Mouse (Mus musculus) stomach, embryonic 15.5 days (tissue): ENCODE data around the gene Ghdc. TPM values are rescaled to one million over a fixed set of nuclear protein-coding genes. Genes with fewer than 3 reads are reported as not detected.
A peak's percentile ranks its signal among the peaks of the same experiment; 100 is the strongest.

ENCODE experiments used
- ATAC-seq: fragments of 200-750 bp; cut with Nextera tagmentation; 2 replicates; pipeline ENCODE4 v1.8.0; 2017; ENCODE audit warnings: low read depth, moderate number of reproducible peaks, moderate TSS enrichment; ENCODE audit not compliant: insufficient read depth, low FRiP score
- H3K27ac ChIP-seq: fragments of 300-500 bp; sonication (generic); 2 replicates; pipeline ENCODE4 v1.5.1; 2015; ENCODE audit warnings: mild to moderate bottlenecking, inconsistent platforms
- H3K27me3 ChIP-seq: fragments of 300-500 bp; sonication (generic); replicated peaks from 2 replicates; pipeline ENCODE4 v1.6.1; 2015; ENCODE audit warnings: inconsistent platforms
- H3K36me3 ChIP-seq: fragments of 300-500 bp; sonication (generic); 2 replicates; pipeline ENCODE4 v1.6.1; 2015; ENCODE audit warnings: inconsistent platforms
- H3K4me1 ChIP-seq: fragments of 300-500 bp; sonication (generic); 2 replicates; pipeline ENCODE4 v1.6.1; 2015; ENCODE audit warnings: inconsistent platforms
- H3K4me2 ChIP-seq: fragments of 300-500 bp; sonication (generic); 2 replicates; pipeline ENCODE4 v1.6.1; 2015; ENCODE audit warnings: mild to moderate bottlenecking, inconsistent platforms
- H3K4me3 ChIP-seq: fragments of 300-500 bp; sonication (generic); replicated peaks from 2 replicates; pipeline ENCODE4 v1.5.1; 2015; ENCODE audit warnings: inconsistent platforms
- H3K9ac ChIP-seq: fragments of 300-500 bp; sonication (generic); 2 replicates; pipeline ENCODE4 v1.6.1; 2015; ENCODE audit warnings: inconsistent platforms
- H3K9me3 ChIP-seq: fragments of 300-500 bp; sonication (generic); 2 replicates; pipeline ENCODE4 v1.6.1; 2016; ENCODE audit warnings: inconsistent platforms
- WGBS: fragments of 180-500 bp; shearing (Covaris S2); methylation state at CpG from one replicate; pipeline ENCODE4 v1.1.7; 2015; 5-methylcytosine and 5-hydroxymethylcytosine counted together
- polyA plus RNA-seq: library from polyadenylated mRNA; unstranded; fragments of >200 nt; fragmentation: Nextera tagmentation; extraction: Ambion mirVana; gene quantifications from 2 replicates; pipeline ENCODE4 v1.2.1, GENCODE M21; 2015

Ghdc gene
- polyA plus RNA-seq, 1 experiment from 2014 or later, result 5.5 TPM

DNA sequence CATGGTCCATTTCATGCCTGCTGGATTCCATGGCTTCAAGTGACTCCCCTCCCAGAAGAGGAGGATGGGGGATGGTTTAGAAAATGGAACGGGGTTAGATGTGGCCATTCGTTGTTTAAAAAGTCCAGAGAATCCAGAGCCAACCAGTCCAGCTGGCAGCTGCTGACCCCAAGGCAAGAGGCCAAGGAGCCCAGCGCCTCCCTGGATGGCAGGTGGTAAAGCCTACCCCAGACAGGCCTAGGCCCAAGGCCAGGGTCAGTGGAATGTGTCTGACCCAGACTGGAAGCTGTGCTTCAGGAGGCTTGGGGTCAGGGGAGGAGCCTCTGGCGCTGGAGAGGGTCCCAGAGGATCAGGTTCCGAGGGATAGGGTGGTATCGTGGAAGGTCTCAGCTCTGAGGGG is 29.4 kb downstream of the Ghdc start:
- Histone ChIP-seq H3K4me3 (no peak overlapping the region), H3K4me1 (peaks cover 12% of the 10 kb centered on the region), H3K27ac (no peak overlapping the region), H3K36me3 (no peaks in the 10 kb centered on the region), H3K4me2 (no peak overlapping the region), H3K27me3 (no peaks in the 10 kb centered on the region), H3K9me3 (no peaks in the 10 kb centered on the region), H3K9ac (no peak overlapping the region)
- ATAC-seq, result no peak
- WGBS, result 65% methylated on average over 6 of the region's 6 CpGs

DNA sequence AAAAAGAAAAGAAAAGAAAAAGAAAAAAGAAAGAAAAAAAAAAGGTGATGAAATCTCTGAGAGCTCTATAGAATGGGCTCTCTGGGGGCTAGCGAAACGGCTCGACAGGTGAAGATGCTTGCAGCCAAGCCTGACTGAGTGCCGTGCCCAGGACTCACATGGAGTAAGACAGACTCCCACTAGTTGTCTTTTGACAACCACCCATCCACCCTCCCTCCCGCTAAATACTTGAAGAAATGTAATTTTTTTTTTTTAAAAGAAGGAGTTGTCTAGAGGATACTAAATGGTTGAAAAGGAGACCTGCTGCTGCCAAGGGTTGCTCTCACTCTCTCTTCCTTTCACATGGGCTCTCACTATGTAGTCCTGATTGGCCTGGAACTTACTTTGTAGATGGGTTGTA is 32.0 kb downstream of the Ghdc start:
- H3K36me3 ChIP-seq, result no peaks in the 10 kb centered on the region
- 19% methylated on average over 5 of the region's 5 CpGs for WGBS
- ATAC-seq, result no peak
- peaks cover 23% of the 10 kb centered on the region for H3K4me1 ChIP-seq
- H3K4me3 ChIP-seq, result peak overlapping the region; percentile 100
- H3K4me2 ChIP-seq, result peak overlapping the region; percentile 70
- no peak overlapping the region for H3K9ac ChIP-seq
- no peaks in the 10 kb centered on the region for H3K9me3 ChIP-seq
- H3K27ac ChIP-seq, result no peak overlapping the region
- H3K27me3 ChIP-seq, result no peaks in the 10 kb centered on the region

DNA sequence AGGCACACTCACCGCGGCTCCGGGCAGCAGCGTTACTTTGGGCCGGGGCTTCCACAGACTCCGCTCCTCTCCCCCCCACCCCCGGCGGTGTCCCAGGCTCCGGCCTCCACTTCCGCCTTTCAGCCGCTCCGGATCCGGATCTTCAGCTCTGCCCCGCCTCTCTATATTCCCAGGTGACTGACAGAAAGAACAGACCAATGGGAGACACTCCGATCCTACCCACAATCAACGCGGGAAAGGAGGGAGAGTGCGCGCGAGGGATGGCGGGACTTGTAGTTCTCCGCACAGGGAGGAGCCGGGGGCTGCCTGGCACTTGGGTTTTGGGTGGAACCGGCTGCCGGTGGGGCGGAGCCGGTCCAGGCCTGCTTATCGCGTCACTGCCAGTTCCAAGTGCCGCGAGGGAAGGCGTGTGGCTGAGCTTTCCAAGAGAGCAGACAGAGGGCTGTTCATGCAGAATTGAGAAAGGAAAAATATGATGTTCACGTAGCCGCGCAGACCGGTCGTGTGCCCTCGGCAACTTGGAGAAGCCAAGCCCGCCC is 32.6 kb downstream of the Ghdc start, which contains the start of gene Rab5c:
Gene Rab5c, minus strand, starts transcription at position 150 of the 539 bp plus-strand sequence.
- peaks cover 23% of the 10 kb centered on the region for H3K4me1 ChIP-seq
- H3K9ac ChIP-seq, result peak within 1 kb of the TSS; percentile 97
- no peaks in the 10 kb centered on the region for H3K27me3 ChIP-seq
- peak within 1 kb of the TSS; percentile 100 for H3K4me3 ChIP-seq
- peak within 1 kb of the TSS; percentile 61 for H3K27ac ChIP-seq
- peak; percentile 99 for ATAC-seq
- under 1% methylated on average over 39 of the region's 39 CpGs for WGBS
- no peaks in the 10 kb centered on the region for H3K36me3 ChIP-seq
- peak within 1 kb of the TSS; percentile 75 for H3K4me2 ChIP-seq
- no peaks in the 10 kb centered on the region for H3K9me3 ChIP-seq

DNA sequence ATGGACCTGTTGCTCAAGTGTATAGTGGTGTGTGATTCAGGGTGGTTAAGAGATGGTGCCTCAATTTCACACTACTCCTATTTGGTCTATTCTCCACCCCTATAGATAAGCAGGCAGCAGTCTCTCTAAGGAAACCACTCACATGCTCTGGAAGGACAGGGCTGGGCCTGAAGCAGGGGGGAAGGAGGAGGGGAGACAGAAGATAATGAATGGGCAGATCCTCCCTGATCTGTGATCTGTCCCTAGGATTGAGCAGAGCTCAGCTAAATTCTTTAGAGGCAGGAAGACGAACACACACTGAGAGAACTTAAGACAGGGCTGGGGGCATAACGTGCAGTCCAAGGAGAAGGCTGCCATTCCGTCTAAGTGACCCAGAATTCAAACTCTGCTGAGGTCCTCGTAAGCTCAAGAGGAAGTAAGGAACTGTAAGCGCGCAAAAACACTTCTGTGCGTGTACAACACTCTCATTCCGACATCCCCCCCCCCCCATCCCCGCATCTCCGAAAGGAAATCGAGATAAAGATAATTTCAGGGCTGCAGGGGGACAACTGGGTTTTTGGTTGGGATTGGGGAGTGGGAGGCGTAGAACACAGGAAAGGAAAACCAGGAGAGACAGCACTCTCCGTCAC is 33.5 kb downstream of the Ghdc start:
- H3K4me3 ChIP-seq, result peak overlapping the region; percentile 100
- H3K9me3 ChIP-seq, result no peaks in the 10 kb centered on the region
- H3K36me3 ChIP-seq, result no peaks in the 10 kb centered on the region
- H3K27me3 ChIP-seq, result no peaks in the 10 kb centered on the region
- H3K4me1 ChIP-seq, result peaks cover 23% of the 10 kb centered on the region
- H3K9ac ChIP-seq, result peak overlapping the region; percentile 97
- 2% methylated on average over 13 of the region's 13 CpGs for WGBS
- H3K4me2 ChIP-seq, result peak overlapping the region; percentile 75
- H3K27ac ChIP-seq, result peak overlapping the region; percentile 61
- peak; percentile 29 for ATAC-seq

DNA sequence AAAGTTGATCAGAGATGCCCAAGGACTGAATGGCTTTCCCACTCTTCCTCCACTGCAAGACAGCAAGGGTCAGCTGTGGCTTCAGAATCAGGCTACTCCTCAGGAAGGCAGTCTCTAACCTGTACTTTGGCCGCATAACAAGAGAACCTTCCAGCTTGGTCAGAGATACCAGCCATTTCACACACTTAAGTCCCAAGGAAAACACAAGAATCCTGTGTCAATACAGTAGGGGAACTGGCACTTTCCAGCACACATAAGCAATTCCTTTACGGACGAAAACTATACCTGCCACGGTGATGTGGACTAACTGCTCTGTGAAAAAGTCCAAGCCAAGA is 34.0 kb downstream of the Ghdc start:
- WGBS, result 56% methylated on average over 4 of the region's 4 CpGs
- peak overlapping the region; percentile 100 for H3K4me3 ChIP-seq
- H3K4me1 ChIP-seq, result peaks cover 23% of the 10 kb centered on the region
- H3K9me3 ChIP-seq, result no peaks in the 10 kb centered on the region
- H3K36me3 ChIP-seq, result no peaks in the 10 kb centered on the region
- H3K9ac ChIP-seq, result 0 out of 2 replicates have a peak overlapping the region, but pooled peaks have one; percentile 97
- H3K4me2 ChIP-seq, result peak overlapping the region; percentile 75
- H3K27me3 ChIP-seq, result no peaks in the 10 kb centered on the region
- no peak for ATAC-seq
- peak overlapping the region; percentile 61; the same call in 1 of the 2 replicates for H3K27ac ChIP-seq

DNA sequence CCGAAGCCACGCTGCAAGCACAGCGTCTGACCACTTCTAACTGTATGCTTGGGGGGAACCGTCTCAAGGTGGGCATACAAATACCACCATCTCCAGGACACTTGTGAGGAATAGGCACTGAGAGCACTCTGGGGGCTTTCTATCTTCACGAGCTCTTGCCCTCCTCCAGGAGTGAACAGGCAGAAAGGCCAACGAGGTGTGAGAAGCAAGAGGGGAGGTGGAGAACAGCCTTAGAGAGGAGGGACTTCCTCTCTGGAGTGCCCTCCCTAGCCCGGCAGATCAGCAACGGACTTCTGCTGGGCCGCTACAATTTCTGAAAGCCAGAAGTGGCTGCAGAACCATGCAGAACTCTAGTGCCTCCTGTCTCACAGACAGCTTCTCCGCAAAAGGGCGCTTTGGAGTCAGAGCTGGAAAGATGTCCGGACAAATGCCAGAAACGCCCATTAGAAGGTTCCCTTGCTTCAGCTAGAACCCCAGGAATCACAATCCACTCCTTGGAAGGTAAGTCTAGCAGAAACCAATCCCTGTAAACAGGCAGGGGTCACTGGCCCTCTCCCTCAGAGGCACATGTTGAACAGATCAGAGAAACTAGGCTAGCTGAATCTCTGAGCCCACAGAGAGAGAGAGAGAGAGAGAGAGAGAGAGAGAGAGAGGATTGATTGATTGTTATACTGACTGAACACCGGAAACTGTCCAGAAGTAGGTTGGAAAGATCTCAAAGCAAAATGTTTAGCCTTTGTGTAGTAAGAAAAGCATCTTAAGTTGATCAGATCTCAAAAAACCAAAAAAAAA is 34.6 kb downstream of the Ghdc start:
- Histone ChIP-seq H3K4me1 (peaks cover 23% of the 10 kb centered on the region), H3K9me3 (no peaks in the 10 kb centered on the region), H3K4me2 (peak overlapping the region; percentile 75), H3K27ac (peak overlapping the region; percentile 26; the same call in 1 of the 2 replicates), H3K9ac (no peak overlapping the region), H3K27me3 (no peaks in the 10 kb centered on the region), H3K4me3 (peak overlapping the region; percentile 100), H3K36me3 (no peaks in the 10 kb centered on the region)
- 65% methylated on average over 14 of the region's 14 CpGs for WGBS
- no peak for ATAC-seq

DNA sequence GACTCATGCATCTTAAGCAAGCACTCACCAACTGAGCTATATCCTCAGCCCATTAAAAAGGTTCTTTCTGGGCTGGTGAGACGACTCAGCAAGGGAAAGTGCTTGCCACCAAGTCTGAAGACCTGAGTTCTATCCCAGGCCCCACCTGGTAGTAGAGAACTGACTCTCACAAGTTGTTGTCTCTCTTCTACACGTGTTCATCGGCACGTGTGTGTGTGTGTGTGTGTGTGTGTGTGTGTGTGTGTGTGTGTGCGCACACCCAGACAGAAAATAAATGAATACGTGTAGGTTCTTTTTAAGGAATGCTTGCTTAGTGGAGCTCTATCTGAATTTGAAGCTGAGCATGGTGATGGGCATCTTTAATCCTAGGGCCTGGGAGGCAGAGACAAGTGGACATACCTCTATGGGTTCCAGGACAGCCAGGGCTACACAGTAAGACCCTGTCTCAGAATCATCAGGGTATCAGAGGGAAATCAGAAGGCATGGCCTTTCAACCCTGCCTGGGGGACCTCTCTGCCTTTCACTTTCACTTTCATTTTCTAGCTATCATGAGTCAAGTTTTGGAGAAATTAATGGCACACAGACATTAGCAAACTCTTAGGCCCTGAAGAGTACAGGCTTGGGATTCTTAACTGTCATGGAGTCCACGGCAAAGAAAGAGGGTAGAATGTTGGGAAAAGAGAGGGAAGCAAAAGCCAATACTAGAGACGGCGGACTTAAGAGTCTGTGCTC is 35.5 kb downstream of the Ghdc start:
- Histone ChIP-seq H3K27me3 (no peaks in the 10 kb centered on the region), H3K9ac (no peak overlapping the region), H3K36me3 (no peaks in the 10 kb centered on the region), H3K27ac (no peak overlapping the region), H3K4me3 (peak overlapping the region; percentile 100), H3K4me1 (peaks cover 23% of the 10 kb centered on the region), H3K4me2 (peak overlapping the region; percentile 75), H3K9me3 (no peaks in the 10 kb centered on the region)
- WGBS, result 88% methylated on average over 9 of the region's 9 CpGs
- ATAC-seq, result no peak

DNA sequence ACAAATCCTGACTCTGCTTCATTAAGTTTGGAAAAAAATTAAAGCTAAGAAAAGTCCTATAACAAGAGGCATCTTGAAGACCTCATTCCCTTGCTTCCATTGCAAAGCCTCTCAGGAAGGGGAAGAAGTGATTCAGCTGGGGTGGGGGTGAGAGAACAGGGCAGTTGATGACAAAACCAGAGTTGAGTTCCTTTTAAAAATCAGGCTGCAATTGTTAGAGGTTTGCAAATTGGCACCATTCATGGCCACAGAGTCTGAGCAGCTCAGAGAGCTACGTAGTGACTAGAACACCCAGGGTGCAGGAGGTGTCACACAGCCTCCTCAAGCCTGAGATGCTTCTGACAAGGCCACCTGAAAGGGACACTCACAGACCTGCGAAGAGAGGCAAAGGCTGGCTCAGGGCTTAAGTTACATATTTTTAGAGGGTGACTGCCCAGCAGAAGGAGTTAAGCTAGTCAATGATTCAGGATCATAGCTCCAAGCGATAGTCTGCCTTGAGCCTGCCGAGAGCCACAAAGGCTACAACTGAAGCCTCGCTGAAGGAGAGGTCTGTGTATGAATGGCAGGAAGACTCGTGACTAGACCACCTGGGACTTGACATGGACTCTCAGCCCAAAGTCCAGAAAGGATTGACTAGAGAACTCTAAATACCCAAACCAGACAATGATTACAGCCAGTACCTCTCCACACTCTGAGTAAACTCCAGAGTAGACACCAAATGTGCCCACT is 40.1 kb downstream of the Ghdc start:
- no peak overlapping the region for H3K4me3 ChIP-seq
- ATAC-seq, result no peak
- peaks cover 4% of the 10 kb centered on the region for H3K4me1 ChIP-seq
- H3K4me2 ChIP-seq, result no peak overlapping the region
- H3K27me3 ChIP-seq, result no peaks in the 10 kb centered on the region
- 85% methylated on average over 6 of the region's 6 CpGs for WGBS
- no peaks in the 10 kb centered on the region for H3K36me3 ChIP-seq
- no peak overlapping the region for H3K9ac ChIP-seq
- H3K27ac ChIP-seq, result no peak overlapping the region
- H3K9me3 ChIP-seq, result no peaks in the 10 kb centered on the region

DNA sequence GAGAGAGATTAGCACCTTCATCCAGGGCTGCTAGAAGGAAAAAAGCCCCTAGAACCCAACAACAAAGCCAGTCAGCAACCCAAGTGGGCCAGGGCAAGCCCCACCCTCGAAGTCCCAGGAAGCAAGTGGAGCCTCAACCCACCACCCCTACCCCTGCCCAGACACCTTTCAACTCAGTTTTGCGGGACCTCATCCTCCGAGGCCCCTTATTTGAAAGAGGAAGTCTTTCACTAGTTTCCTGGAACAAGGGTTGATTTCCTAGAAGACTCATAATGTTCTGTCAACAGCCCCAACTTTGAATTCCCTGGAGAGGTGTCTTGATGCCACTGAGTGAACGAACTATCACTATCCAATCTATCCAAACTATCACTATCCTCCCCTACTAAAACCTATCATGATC is 40.8 kb downstream of the Ghdc start:
- no peak overlapping the region for H3K4me2 ChIP-seq
- peaks cover 5% of the 10 kb centered on the region for H3K4me1 ChIP-seq
- no peaks in the 10 kb centered on the region for H3K9me3 ChIP-seq
- no peak overlapping the region for H3K9ac ChIP-seq
- 80% methylated on average over 4 of the region's 4 CpGs for WGBS
- H3K36me3 ChIP-seq, result no peaks in the 10 kb centered on the region
- no peak overlapping the region for H3K27ac ChIP-seq
- H3K27me3 ChIP-seq, result no peaks in the 10 kb centered on the region
- H3K4me3 ChIP-seq, result no peak overlapping the region
- no peak for ATAC-seq

DNA sequence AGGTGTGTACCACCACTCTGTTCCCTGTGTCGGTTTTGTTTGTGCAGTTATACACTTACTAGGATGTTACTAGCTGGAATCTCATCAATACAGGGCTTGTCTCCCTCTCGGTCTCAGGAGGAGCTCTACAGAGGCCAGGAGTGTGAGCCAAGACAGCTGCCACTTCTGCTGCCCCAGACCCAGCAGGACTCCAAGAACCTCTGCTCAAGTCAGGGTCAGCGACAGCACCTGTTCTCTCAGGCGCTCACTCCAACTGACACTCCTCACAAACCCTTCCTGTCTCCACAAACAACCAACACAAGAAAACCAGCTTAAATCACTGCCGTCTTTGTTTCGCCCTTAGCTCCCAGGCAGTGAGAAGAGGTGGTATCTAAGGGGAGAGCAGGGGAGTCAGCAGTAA is 42.2 kb downstream of the Ghdc start:
- Histone ChIP-seq H3K4me1 (peaks cover 10% of the 10 kb centered on the region), H3K27me3 (no peaks in the 10 kb centered on the region), H3K4me3 (no peak overlapping the region), H3K9ac (no peak overlapping the region), H3K9me3 (no peaks in the 10 kb centered on the region), H3K36me3 (no peaks in the 10 kb centered on the region), H3K27ac (no peak overlapping the region), H3K4me2 (no peak overlapping the region)
- 80% methylated on average over 6 of the region's 6 CpGs for WGBS
- ATAC-seq, result no peak

DNA sequence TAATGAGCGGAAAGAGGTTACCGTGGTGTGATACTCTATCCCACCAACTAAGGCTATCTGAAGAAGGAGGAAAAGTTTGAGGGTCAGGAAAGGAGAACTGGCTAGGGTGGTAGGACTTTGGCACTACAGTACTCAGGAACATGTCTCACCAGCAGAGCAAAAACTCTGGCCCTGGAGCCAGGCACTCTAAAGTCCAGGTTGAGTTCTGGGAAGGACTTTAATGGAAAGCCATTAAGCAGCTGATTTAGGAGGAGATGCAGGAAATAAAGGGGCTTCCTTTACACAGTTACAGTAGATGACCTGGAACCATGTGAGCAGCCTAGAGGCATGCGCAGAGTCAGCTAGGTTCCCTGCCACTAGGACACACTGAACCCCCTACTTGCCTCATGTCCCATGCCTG is 43.6 kb downstream of the Ghdc start:
- Histone ChIP-seq H3K4me3 (no peak overlapping the region), H3K27me3 (no peaks in the 10 kb centered on the region), H3K36me3 (no peaks in the 10 kb centered on the region), H3K9me3 (no peaks in the 10 kb centered on the region), H3K27ac (no peak overlapping the region), H3K9ac (no peak overlapping the region), H3K4me1 (peaks cover 16% of the 10 kb centered on the region), H3K4me2 (no peak overlapping the region)
- WGBS, result 92% methylated on average over 3 of the region's 3 CpGs
- no peak for ATAC-seq
